Mouse (Mus musculus): ENCODE measurements at regions not wholly inside any gene's neighbourhood (a gene's known extent, or its start where the extent isn't known, plus 50 kb on each side); places are given as distances from the start of the nearest gene placed in this dataset.
A peak's percentile ranks its signal among the peaks of the same experiment; 100 is the strongest.

DNA sequence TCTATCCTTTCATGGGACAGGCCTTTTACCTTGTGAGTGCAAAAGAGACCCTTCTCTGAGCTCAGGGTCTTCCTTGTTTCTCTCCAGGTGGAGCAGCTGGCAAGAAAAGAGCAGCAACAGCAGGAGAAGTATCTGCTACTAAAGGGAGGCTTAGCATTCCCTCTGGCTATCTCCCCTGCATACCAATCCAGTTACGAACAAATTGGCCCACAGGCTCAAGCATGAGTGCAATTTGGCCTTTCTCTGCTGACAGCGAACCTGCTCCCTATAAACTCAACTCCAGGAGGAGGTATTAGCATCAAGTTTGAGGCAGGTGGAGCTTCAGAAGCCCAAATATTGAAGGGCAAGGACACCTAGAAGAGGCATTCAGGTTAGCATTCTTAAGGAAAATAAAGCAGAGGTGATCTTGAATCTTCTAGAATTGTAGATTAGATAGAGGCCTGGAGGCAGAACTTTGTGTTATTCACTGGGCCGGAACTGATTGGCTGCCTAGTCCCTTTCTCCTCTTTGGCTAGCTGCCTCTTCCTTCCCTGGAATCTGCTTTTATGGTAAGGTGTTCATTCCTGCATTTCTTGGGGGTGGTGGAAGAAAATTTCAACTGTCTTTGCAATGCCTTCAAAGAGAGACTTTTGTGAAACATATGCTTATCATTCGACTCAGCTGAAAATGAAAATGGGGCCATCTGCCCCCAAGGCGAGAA, 312.0 kb upstream of the Gm15217 start:
- H3K27me3 ChIP-seq, result no peaks in the 10 kb centered on the region
- no peaks in the 10 kb centered on the region for H3K4me1 ChIP-seq (replicated peaks)
- no peak overlapping the region for H3K4me2 ChIP-seq
- H3K9ac ChIP-seq, result no peak overlapping the region
- 76% methylated on average over 5 of the region's 5 CpGs for WGBS
- H3K4me3 ChIP-seq, result no peak overlapping the region
- no peak overlapping the region for H3K27ac ChIP-seq (replicated peaks)
- no peaks in the 10 kb centered on the region for H3K9me3 ChIP-seq
- H3K36me3 ChIP-seq, result no peaks in the 10 kb centered on the region
- no peak for ATAC-seq (ENCODE audit: low read depth)

DNA sequence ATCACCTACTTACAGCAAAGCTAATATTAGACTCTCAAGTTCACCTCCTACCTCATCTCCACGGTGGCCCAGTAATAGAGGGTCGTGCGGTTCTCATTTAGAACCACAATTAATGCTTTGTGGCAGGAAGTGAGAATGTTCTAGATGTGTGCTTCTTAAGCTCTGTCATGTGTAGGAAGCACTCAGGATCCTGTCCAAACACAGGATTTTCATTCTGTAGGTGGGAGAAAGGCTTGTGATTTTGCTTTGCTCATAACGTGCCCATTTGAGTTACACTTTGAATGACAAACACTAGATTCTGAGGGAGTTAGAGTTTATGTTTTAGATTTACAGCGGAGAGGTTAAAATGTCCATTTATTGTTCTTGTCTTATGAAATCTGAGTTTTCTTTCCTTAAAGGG, 308.0 kb upstream of the Gm15217 start:
- no peak for ATAC-seq (ENCODE audit: low read depth)
- no peaks in the 10 kb centered on the region for H3K9me3 ChIP-seq
- no peak overlapping the region for H3K4me3 ChIP-seq
- no peak overlapping the region for H3K27ac ChIP-seq (replicated peaks)
- H3K9ac ChIP-seq, result no peak overlapping the region
- no peak overlapping the region for H3K4me2 ChIP-seq
- H3K36me3 ChIP-seq, result no peaks in the 10 kb centered on the region
- H3K27me3 ChIP-seq, result no peaks in the 10 kb centered on the region
- 89% methylated on average over 5 of the region's 5 CpGs for WGBS
- H3K4me1 ChIP-seq (replicated peaks), result no peaks in the 10 kb centered on the region

DNA sequence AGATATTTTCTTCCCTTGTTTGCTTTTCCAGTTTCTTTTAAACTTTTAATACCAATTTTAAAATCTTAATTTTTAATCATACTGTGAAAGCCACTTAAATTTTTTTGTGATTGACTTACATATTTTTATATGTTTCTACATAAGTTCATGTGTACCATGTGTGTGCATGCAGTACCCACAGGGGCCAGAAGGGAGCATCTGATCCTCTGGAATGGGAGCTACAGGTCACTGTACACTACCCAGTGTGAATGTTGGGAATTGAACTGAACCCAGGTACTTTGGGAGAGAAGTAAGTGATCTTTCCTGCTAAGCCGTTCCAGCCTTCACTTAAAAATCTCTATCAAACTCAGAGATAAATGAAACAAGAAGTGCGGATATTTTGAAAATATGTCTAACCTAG, 302.5 kb upstream of the Gm15217 start:
- 90% methylated on average over 2 of the region's 2 CpGs for WGBS

DNA sequence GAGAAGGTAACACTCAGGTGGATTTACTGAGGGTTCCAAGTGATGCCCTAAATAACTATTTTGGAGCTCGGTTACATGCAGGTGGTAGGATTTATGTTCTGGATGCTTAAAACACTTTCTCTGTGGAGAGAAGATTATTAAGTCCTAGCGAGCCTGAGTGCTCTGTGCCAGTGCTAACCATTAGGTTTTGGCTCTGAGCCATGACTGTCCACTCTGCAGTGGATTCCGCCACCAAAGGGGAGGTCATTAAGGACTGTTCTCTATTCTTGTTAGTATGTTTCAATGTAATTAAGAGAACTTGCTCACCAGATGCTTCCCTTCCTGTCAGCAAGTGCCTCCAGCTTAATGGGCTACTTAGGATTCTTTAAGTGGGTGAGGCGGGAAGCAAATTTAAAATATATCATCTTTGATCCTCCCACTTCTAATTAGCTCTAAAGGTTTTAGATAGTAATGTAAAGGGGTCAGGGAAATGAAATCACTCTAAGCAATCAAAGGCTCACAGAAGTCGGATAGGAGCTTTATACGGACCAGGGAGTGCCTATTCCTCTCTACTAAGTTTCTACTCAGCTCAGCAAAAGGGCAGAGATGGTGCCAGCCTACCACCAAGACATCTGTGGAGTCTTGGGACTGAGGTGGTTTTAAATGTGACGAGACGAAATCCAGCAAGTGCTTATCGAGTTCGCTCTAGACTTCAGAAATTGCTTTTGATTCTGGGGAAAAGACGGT, 301.6 kb upstream of the Gm15217 start:
- Histone ChIP-seq H3K4me1 (replicated peaks) (0 out of 2 replicates have a peak, but pooled peaks cover 4% of the 10 kb centered on the region), H3K27ac (replicated peaks) (no peak overlapping the region), H3K4me3 (no peak overlapping the region), H3K9ac (no peak overlapping the region), H3K4me2 (no peak overlapping the region), H3K36me3 (no peaks in the 10 kb centered on the region), H3K9me3 (no peaks in the 10 kb centered on the region), H3K27me3 (no peaks in the 10 kb centered on the region)
- ATAC-seq (ENCODE audit: low read depth), result peak; percentile 89
- WGBS, result 71% methylated on average over 11 of the region's 11 CpGs

More for the DNA sequence above, 302.5 kb upstream of the Gm15217 start:
- Histone ChIP-seq H3K36me3 (no peaks in the 10 kb centered on the region), H3K4me3 (no peak overlapping the region), H3K27me3 (no peaks in the 10 kb centered on the region), H3K4me1 (replicated peaks) (0 out of 2 replicates have a peak, but pooled peaks cover 4% of the 10 kb centered on the region), H3K9me3 (no peaks in the 10 kb centered on the region), H3K27ac (replicated peaks) (no peak overlapping the region), H3K9ac (no peak overlapping the region), H3K4me2 (no peak overlapping the region)
- ATAC-seq (ENCODE audit: low read depth), result no peak

DNA sequence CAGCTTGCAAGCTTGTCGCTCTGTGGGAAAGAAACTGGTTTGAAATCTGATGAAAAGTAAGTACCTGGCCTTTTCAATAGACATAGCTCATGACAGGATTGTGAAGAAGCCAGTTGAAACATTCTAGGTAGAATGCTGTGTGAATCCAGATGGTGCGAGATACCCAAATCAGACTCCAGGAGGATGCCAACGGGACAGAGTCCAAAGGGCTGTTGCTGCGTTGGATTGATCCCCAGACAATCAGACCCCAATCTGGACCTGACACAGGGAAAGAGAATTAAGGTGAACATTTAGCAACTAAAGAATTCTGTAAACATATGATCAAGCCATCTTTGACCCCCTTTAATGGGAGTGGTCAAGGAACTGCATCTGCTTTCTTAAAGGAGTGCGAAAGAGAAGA, 296.6 kb upstream of the Gm15217 start:
- no peak overlapping the region for H3K9ac ChIP-seq
- H3K4me2 ChIP-seq, result no peak overlapping the region
- H3K27me3 ChIP-seq, result no peaks in the 10 kb centered on the region
- no peaks in the 10 kb centered on the region for H3K36me3 ChIP-seq
- H3K27ac ChIP-seq (replicated peaks), result no peak overlapping the region
- ATAC-seq (ENCODE audit: low read depth), result no peak
- no peaks in the 10 kb centered on the region for H3K9me3 ChIP-seq
- H3K4me1 ChIP-seq (replicated peaks), result 0 out of 2 replicates have a peak, but pooled peaks cover 3% of the 10 kb centered on the region
- 87% methylated on average over 5 of the region's 5 CpGs for WGBS
- no peak overlapping the region for H3K4me3 ChIP-seq

DNA sequence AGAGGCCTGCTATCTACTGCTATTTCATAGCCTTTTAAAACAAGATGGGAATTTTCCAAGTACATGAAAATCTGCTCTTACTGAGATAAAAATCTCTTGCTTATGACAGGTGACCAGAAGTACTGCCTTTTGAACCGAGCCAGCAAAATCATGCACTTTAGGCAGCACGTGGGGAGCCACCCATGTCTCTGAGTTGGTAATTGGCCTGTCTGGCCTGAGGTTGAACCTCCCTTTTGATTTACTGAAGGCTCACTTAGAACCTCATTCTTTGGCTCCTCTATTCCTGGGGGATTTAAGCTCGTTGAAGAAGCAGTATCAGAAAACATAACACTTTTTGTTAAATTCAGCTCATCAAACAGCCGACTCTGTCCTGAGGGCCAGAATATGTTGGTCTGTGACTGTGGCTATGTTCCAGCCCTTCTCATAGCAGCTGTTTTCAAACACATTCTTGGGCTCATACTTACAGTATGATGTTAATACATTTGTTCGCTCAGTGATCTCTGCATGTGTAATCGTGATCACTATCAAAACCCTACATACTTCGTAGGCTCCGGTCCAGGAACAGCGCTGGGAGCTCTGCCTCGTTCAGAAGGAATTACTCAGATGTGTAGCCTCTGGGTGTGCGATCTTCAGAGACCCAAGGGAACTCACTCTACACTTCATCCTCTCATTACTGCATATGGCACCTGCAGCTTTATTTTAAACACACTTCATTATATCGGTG, 290.1 kb upstream of the Gm15217 start:
- Histone ChIP-seq H3K36me3 (no peaks in the 10 kb centered on the region), H3K27ac (replicated peaks) (no peak overlapping the region), H3K27me3 (no peaks in the 10 kb centered on the region), H3K9ac (no peak overlapping the region), H3K4me3 (no peak overlapping the region), H3K9me3 (no peaks in the 10 kb centered on the region), H3K4me1 (replicated peaks) (no peaks in the 10 kb centered on the region), H3K4me2 (no peak overlapping the region)
- no peak for ATAC-seq (ENCODE audit: low read depth)
- WGBS, result 72% methylated on average over 12 of the region's 12 CpGs

DNA sequence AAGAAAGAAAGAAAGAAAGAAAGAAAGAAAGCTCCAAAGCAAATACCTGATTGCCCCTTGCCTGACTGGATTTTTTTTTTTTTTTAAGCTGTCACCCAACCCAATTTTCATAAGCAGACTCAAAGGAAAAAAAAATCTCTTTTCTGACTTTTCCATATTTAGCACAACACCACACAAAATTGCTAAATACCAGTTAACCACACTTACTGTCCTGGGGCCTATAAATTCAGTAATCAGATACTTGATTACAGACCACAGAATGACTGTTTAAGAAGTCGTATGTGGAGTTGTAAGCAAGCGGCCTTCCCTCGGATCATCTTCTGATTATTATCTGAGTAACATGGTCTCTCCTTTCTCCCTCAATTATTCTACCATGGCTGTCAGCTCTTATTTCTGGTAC, 263.3 kb upstream of the Gm15217 start:
- H3K27ac ChIP-seq (replicated peaks), result no peak overlapping the region
- no peaks in the 10 kb centered on the region for H3K27me3 ChIP-seq
- no peak overlapping the region for H3K4me3 ChIP-seq
- no peak overlapping the region for H3K4me2 ChIP-seq
- no peaks in the 10 kb centered on the region for H3K9me3 ChIP-seq
- 75% methylated on average over 3 of the region's 3 CpGs for WGBS
- no peak overlapping the region for H3K9ac ChIP-seq
- no peak for ATAC-seq (ENCODE audit: low read depth)
- H3K36me3 ChIP-seq, result no peaks in the 10 kb centered on the region
- H3K4me1 ChIP-seq (replicated peaks), result no peaks in the 10 kb centered on the region

DNA sequence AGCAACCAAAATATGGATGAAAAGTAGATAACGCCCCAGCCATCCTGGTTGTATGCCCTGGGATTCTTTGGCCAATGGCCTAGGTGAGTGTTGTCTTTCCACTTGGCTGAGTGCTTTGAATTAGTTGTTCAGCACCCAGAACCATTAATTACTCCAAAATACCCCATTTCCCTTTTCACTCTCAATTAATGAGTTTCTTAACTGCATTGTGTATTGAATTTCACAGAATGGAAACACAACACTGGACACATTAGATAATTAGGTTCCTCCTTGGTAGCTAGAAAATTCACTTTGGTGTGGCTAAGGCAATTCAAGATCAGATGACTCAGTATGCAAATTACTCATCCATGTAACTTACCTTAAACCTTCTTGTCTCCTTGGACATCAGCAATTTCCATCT, 252.7 kb upstream of the Gm15217 start:
- H3K4me1 ChIP-seq (replicated peaks), result no peaks in the 10 kb centered on the region
- no peaks in the 10 kb centered on the region for H3K27me3 ChIP-seq
- WGBS, result 70% methylated on average over 1 of the region's 1 CpGs
- H3K36me3 ChIP-seq, result no peaks in the 10 kb centered on the region
- H3K9me3 ChIP-seq, result no peaks in the 10 kb centered on the region
- ATAC-seq (ENCODE audit: low read depth), result no peak
- H3K9ac ChIP-seq, result no peak overlapping the region
- no peak overlapping the region for H3K27ac ChIP-seq (replicated peaks)
- no peak overlapping the region for H3K4me2 ChIP-seq
- no peak overlapping the region for H3K4me3 ChIP-seq

DNA sequence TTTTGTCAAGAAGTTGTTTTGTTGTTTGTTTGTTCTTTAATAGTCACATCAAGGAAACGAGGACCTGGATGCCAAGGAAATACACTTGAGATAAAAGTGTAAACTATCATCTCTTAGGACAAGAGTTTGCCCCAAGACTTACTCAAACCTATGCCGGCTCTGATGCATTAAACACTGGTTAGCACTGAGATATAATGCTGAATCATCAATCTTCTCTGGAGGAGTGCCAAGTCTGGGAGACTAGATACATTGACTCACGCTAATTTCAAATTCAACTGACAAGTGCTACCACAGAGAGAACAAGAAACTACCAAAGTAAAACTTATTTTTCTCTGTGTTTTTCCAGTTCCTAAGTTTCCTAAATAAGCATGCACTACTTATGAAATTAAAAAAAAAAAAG, 249.5 kb upstream of the Gm15217 start:
- Histone ChIP-seq H3K9me3 (no peaks in the 10 kb centered on the region), H3K4me1 (replicated peaks) (no peaks in the 10 kb centered on the region), H3K27me3 (no peaks in the 10 kb centered on the region), H3K4me2 (no peak overlapping the region), H3K36me3 (no peaks in the 10 kb centered on the region), H3K9ac (no peak overlapping the region), H3K27ac (replicated peaks) (no peak overlapping the region), H3K4me3 (no peak overlapping the region)
- WGBS, result 71% methylated on average over 3 of the region's 3 CpGs
- ATAC-seq (ENCODE audit: low read depth), result no peak

DNA sequence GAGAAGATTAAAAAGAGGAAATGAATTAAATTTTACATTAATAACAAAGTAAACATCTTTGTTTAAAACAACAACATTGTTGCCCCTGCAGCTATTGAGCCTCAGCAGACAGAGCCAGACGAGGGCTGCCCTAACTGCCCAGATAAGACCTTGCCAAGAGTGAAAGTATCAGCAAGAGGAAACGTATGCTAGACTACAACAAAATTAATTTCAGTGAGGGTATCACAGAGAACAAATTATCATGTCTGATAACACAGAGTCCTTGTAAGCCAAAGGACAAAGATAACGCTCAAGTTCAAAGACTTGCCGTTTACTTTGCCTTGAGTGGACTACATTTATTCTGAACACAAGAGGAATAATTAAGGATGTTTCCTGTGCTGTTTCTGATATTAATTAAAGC, 235.0 kb upstream of the Gm15217 start:
- no peak overlapping the region for H3K4me3 ChIP-seq
- no peaks in the 10 kb centered on the region for H3K36me3 ChIP-seq
- ATAC-seq (ENCODE audit: low read depth), result no peak
- no peak overlapping the region for H3K27ac ChIP-seq (replicated peaks)
- H3K4me1 ChIP-seq (replicated peaks), result 0 out of 2 replicates have a peak, but pooled peaks cover 6% of the 10 kb centered on the region
- H3K27me3 ChIP-seq, result no peaks in the 10 kb centered on the region
- H3K4me2 ChIP-seq, result no peak overlapping the region
- H3K9me3 ChIP-seq, result no peaks in the 10 kb centered on the region
- no peak overlapping the region for H3K9ac ChIP-seq
- WGBS, result 66% methylated on average over 4 of the region's 4 CpGs

DNA sequence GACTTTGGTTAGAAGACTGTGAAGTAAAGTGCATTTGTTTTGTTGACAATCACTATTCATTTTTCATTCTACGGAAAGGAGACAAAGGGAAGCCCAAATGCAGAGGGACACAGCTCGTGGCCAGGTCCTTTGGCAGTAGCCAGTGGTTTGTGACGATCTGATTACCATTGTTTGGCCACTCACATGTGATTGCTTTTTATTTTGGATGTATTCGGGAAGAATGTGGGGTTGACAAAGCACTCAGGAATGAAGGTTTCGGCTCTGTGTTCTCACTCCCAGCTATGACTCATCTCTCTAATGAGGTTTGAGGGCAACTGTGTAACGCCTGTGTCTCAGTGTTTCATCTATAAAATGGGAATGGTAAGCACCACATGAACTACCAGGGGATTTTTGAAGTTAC, 234.5 kb upstream of the Gm15217 start:
- H3K9me3 ChIP-seq, result no peaks in the 10 kb centered on the region
- ATAC-seq (ENCODE audit: low read depth), result no peak
- H3K4me3 ChIP-seq, result no peak overlapping the region
- H3K27ac ChIP-seq (replicated peaks), result no peak overlapping the region
- 41% methylated on average over 6 of the region's 6 CpGs for WGBS
- no peak overlapping the region for H3K9ac ChIP-seq
- no peaks in the 10 kb centered on the region for H3K27me3 ChIP-seq
- H3K4me2 ChIP-seq, result no peak overlapping the region
- no peaks in the 10 kb centered on the region for H3K36me3 ChIP-seq
- 0 out of 2 replicates have a peak, but pooled peaks cover 6% of the 10 kb centered on the region for H3K4me1 ChIP-seq (replicated peaks)

DNA sequence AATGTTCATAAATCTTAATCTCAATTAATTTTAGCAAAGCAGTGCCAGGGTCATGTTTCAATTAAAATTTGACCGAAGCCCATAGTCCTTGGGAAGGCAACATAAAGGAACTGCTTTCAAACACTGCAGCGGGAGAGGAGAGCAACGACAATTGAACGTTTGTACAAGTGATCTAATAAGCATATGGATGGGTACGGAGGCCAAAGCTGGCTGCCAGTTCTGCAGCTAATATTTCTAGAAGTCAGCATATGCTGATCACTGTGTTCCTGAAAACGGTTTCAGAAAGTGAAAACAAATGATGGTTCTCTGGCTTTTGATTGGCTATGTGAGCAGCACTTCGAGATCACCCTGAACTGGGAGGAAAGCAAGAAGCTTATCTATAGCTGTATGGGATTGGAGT, 233.6 kb upstream of the Gm15217 start:
- Histone ChIP-seq H3K4me2 (no peak overlapping the region), H3K4me1 (replicated peaks) (0 out of 2 replicates have a peak, but pooled peaks cover 6% of the 10 kb centered on the region)
- WGBS, result 31% methylated on average over 7 of the region's 7 CpGs

More for the DNA sequence above, 233.6 kb upstream of the Gm15217 start:
- no peak overlapping the region for H3K9ac ChIP-seq
- H3K36me3 ChIP-seq, result no peaks in the 10 kb centered on the region
- H3K9me3 ChIP-seq, result no peaks in the 10 kb centered on the region
- H3K27me3 ChIP-seq, result no peaks in the 10 kb centered on the region
- H3K4me3 ChIP-seq, result no peak overlapping the region
- H3K27ac ChIP-seq (replicated peaks), result no peak overlapping the region
- ATAC-seq (ENCODE audit: low read depth), result no peak

Measured in neural tube, embryonic 13.5 days (tissue).